Mouse (Mus musculus) ovary, postnatal 10 days (tissue): ENCODE measurements around the gene Ccnj.
A peak's percentile ranks its signal among the peaks of the same experiment; 100 is the strongest.

Source experiments
- DNase-seq: peaks from one replicate; pipeline ENCODE4 v3.0.0; 2022; ENCODE audit warnings: low spot score

Ccnj gene

GRCm38 (mm10) chr19:40841593-40841992, 10.5 kb downstream of the Ccnj start:
- DNase-seq = no peak

DNA sequence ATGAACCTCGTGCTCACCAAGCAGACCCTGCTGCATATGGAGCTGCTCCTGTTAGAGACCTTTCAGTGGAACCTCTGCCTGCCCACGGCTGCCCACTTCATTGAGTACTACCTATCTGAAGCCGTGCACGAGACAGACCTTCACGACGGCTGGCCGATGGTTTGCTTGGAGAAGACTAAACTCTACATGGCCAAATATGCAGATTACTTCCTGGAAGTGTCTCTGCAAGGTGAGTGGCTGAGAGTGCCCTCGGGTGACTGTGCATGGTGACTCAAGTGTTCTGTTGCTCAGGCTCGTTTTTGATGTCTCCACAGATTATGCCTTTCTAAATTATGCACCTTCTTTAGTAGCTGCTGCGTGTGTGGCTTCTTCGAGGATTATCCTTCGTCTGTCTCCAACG, 13.7 kb downstream of the Ccnj start:
- no peak for DNase-seq

GRCm38 (mm10) chr19:40849391-40849790, 18.3 kb downstream of the Ccnj start:
- no peak for DNase-seq

DNA sequence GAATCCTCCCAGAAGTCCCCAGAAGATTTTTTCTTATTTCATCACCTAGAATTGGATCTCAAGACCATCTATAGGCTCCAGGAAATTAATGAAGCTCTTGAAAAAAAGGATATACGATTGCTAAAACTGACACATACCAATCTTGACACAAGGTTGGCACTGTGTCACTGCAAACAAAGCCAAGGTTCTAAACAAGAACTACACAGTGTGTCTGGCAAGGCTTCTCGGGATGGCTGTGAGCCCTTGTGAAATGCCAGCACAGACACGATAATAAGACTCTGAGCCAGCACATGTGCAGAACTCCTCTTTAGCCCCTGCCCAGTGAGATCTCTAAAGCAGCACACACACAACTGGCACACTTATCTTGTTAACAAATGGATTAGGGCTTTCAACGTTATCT, 28.5 kb downstream of the Ccnj start:
- no peak for DNase-seq

GRCm38 (mm10) chr19:40868284-40868683, 37.2 kb downstream of the Ccnj start:
- DNase-seq = no peak

DNA sequence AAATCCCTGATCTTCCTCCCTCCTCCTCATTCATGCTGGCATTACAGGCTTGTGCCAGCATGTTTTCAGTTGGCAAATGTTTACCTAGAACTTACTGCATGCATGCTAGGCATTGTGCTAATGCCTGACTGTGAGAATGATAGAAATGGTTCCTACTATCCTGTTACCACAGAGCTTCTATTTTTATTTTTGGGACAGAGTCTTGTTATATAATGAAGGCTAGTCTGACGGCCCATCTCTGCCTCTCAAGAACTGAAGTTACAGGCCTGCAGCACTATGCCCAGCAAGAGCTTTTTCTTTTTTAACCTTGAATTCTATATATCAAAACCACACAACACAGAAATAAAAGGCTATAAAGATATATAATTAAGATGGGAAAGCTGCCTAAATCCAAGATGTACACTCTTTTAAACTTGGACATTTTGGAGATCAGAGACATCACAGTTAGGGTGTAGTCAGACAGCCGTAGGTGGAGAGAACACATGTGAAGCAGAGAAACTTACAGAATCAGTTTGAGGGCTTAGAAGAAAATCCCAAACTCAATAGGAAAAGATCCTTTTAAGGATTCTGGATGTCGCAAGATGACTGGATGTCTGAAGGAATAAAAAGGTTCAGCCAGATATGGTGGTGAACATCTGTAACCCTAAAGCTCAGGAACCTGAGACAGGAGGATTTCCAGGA, 38.5 kb downstream of the Ccnj start:
- no peak for DNase-seq

DNA sequence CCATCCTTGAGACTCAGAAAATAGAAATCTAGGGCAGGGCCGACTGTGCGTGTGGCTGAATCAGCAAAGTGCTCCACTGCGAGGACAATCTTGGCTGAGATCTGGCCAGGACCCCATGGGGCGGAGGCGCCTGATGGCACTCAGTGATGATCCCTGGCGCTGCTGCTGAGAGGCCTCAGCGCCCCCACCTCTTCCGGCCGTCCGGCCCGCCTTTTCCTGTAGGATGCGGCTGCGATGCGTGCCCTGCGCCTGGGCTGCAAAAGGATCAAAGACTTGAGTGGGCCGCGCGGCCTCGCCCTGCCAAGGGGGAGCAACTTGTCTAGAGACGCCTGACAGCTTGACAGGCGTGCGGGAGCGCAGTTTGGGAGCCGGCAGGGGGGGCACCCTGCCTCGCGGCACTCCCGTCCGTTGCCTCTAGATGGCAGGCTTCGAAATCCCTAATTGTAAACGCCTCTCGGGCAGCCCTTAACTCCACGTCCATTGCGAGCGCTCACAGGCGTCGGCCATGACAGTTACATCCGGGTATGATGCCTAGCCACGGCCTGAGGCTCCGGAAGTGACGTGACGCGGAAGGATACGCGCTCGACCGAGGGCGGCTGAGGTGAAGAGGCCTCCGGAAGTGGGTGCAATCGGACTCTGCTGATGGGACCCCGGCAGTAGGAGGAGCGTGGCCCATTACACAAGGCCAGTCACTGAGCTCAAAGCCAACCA, 42.0 kb downstream of the Ccnj start:
- peak; percentile 53 for DNase-seq

GRCm38 (mm10) chr19:40881700-40882099, 50.6 kb downstream of the Ccnj start:
- DNase-seq = no peak

DNA sequence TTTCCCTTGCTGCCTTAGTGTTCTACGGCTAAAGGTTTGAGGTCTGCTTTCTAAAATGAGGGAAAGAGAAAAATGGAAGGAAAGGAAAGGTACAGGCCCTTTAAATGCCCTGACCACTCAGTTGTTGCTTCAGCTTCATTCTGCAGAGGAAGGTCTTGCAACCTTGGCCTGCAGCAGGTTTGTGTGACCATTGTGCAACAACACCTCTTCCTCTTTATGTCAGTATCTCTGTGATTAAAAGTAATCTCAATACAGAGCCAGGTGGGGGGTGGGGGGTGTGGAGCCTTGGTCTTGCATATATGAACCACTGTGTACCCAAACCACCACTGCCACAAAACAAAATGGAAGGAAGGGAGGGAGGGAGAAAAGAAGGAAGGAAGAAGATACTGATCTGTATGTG, 57.8 kb downstream of the Ccnj start:
- DNase-seq = no peak

- no peak for DNase-seq
Observed at GRCm38 (mm10) chr19:40894071-40894506, 63.0 kb downstream of the Ccnj start.

DNA sequence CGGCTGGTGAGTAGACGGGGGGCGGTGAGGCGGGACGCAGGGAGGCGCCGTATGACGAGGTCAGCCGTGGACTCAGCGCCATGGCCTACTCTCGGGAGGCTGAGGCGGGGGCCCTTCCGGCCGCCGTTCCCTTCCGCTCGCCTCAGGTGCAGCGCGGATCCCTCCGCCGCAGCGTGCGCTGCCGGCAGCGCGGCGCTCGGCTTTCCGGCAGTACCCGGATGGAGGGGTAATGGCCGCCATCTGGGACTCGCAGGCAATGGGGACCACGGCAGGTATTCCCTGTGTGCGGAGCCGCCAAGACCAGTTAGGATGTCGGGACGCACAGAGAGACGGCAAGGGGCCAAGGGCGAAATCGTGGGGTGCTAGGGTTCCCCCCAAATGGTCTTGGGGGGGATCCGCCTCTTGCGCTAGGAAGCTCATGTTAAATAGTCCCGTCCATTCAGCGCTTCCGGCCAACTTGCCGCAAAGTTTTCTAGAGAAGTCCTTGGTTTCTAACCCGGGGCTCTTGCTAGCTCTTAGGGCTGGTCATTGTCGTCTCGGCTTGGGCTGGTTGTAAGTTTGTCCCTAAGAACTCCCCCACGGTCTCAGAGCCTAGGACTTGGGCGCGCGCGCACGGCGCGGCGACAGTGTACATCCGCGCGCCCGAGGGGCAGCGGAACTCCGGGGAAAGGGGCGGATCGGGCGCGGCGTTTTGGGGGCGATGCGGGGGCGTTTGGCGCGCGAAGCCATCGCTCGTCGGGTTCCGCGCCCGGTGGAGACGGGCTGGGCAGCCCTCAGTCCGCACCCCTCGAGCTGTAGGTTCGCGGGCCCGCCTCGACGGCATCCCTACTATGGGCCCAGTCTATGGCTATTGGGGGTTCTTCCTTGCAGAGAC, 63.7 kb downstream of the Ccnj start, which contains the start of gene Zfp518a:
TSS of gene Zfp518a (plus strand) at position 187 of the 874 bp plus-strand sequence.
- peak; percentile 92 for DNase-seq

DNA sequence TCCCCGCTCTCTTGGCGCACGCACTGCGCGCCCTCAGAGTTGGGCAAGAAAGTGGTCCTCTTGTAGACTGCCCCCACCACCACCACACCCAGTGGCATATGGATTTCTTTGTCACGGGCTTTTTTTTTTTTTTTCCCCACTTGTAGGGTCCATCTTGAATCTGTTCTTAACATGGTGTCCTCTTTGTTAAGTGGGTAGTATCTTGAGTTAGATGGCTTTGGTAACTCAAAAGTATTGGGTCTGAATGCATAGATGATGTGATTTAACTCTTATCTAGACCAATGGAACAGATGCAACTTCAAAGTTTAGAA, 64.3 kb downstream of the Ccnj start:
- DNase-seq = no peak
